Comparison of ENCODE assay signal across 8 mouse cellular contexts in the genomic region with DNA sequence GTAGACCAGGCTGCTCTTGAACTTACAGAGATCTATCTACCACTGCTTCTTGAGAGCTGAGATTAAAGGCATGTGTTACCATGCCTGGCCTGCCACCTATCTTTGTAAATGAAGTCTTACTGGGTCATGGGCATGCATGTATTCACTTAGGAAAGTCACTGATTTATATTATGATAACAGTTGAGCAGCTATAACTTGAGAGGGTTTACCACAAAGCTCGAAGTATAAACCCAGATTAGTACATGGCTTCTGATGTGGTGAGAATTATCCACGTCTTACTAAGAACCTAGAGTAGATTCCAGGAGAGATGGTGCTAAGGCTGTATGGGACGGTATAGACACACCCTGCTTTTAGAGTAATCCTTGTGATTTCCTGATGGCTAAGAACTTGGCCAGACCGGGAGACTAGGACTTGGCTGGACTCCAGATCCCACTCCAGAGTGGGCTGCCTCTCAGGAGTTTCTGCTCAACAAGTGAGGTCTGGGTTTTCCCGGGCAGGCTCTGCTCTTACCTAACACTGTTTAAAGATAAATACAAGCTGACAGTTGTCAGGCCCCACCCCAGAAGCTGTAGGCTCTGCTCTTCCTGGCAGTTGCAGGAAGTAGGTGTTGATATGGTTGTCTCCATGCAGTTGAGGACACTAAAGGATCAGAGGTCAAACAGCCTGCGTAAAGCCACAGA. TPM values are rescaled to one million over a fixed set of nuclear protein-coding genes. Genes with fewer than 3 reads are reported as not detected.
DNase-seq lines count a peak whose midpoint lies in the region; ATAC-seq lines count a peak whose summit lies in the region.
"Had no signal": no experiment of that assay in that cellular context is flagged by ENCODE, and none has a peak within 500 bp of the region (broad histone marks: within the 10 kb centered on the region; RNA-seq: fewer than 3 reads in every experiment).

No protein-coding gene starts in this region.

- no peaks in the 10 kb centered on the region for H3K9me3 ChIP-seq in intestine, embryonic 14.5 days (ENCODE audit: control insufficient read depth, low read length)
- H3K9me3 ChIP-seq in forebrain, embryonic 10.5 days, result no peaks in the 10 kb centered on the region

- no peak overlapping the region for H3K4me3 ChIP-seq in intestine, embryonic 14.5 days (ENCODE audit: low read depth, low read length)
- H3K4me3 ChIP-seq in forebrain, embryonic 10.5 days, result no peak overlapping the region

- H3K4me1 ChIP-seq in intestine, embryonic 14.5 days (replicated peaks; ENCODE audit: control insufficient read depth, insufficient read depth, low read length), result peaks cover 10% of the 10 kb centered on the region
- peaks cover 3% of the 10 kb centered on the region; the same call in 1 of the 2 replicates for H3K4me1 ChIP-seq in forebrain, embryonic 10.5 days

- H3K27ac ChIP-seq in intestine, embryonic 14.5 days (ENCODE audit: low read depth), result peak overlapping the region; percentile 48; the same call in 1 of the 2 replicates
- H3K27ac ChIP-seq in forebrain, embryonic 10.5 days, result no peak overlapping the region

- no peak overlapping the region for H3K9ac ChIP-seq in intestine, embryonic 14.5 days (ENCODE audit: low read length)

- 27% methylated on average over 6 of the region's 6 CpGs for whole genome bisulfite sequencing in intestine, embryonic 14.5 days
- 86% methylated on average over 6 of the region's 6 CpGs for WGBS in forebrain, embryonic 10.5 days

- H3K36me3 ChIP-seq in intestine, embryonic 14.5 days (ENCODE audit: control insufficient read depth, insufficient read depth, low read length), result no peaks in the 10 kb centered on the region
- H3K36me3 ChIP-seq in forebrain, embryonic 10.5 days (replicated peaks), result no peaks in the 10 kb centered on the region

- H3K4me2 ChIP-seq in intestine, embryonic 14.5 days (ENCODE audit: low read length), result 0 out of 2 replicates have a peak overlapping the region, but pooled peaks have one; percentile 0
- H3K4me2 ChIP-seq: midbrain, embryonic 11.5 days had no signal

- peak; percentile 56 for ATAC-seq in CD4-positive, CD25-positive, alpha-beta regulatory T cell, adult 4 months
- peak; percentile 65 for ATAC-seq in intestine, embryonic 14.5 days (replicated peaks; ENCODE audit: low FRiP score, low TSS enrichment, low read depth)

- no peaks in the 10 kb centered on the region for H3K27me3 ChIP-seq in intestine, embryonic 14.5 days (replicated peaks; ENCODE audit: control insufficient read depth, insufficient read depth, low read length)
- no peaks in the 10 kb centered on the region for H3K27me3 ChIP-seq in forebrain, embryonic 10.5 days (ENCODE audit: poor library complexity, severe bottlenecking)

- peak; percentile 66 for DNase-seq in CD4-positive helper T cell, adult 2 months (ENCODE audit: low read depth, low spot score)
- DNase-seq in intestine, embryonic 14.5 days (ENCODE audit: low spot score), result peak; percentile 67
- peak; percentile 81 for DNase-seq in lung, postnatal 10 days
- no peak for DNase-seq in left cerebral cortex, adult 11 months (ENCODE audit: low spot score)
- DNase-seq in forebrain, embryonic 10.5 days (ENCODE audit: extremely low spot score, low spot score), result no peak
- DNase-seq in retina, embryonic 14.5 days (ENCODE audit: low spot score), result no peak

RNA-seq across cellular contexts. Expression of gene Slc25a25, which starts 13.1 kb away (rescaled TPM):
- 1 to 10 TPM; 4.7 to 6.7 TPM for polyA plus RNA-seq in CD4-positive, CD25-positive, alpha-beta regulatory T cell, adult 4 months (2017; shearing (Covaris generic))
- polyA plus RNA-seq in intestine, embryonic 14.5 days (2014; fragmentation: Nextera tagmentation; extraction: Ambion mirVana), result 17.8 and 18.2 TPM in 2 replicates
- polyA plus RNA-seq in forebrain, embryonic 10.5 days (2016; fragmentation: Nextera tagmentation; extraction: Ambion mirVana), result 25.0 and 26.3 TPM in 2 replicates

RNA-seq across cellular contexts. Expression of gene Naif1, which starts 14.1 kb away (rescaled TPM):
- polyA plus RNA-seq in CD4-positive, CD25-positive, alpha-beta regulatory T cell, adult 4 months (2017; shearing (Covaris generic)), result 1 to 10 TPM; 5.5 to 7.1 TPM
- 5.8 and 6.0 TPM in 2 replicates for polyA plus RNA-seq in intestine, embryonic 14.5 days (2014; fragmentation: Nextera tagmentation; extraction: Ambion mirVana)
- polyA plus RNA-seq in forebrain, embryonic 10.5 days (2016; fragmentation: Nextera tagmentation; extraction: Ambion mirVana), result 6.6 and 6.7 TPM in 2 replicates

Comparison
In these comparisons a context has a peak if more than half of its experiments do, and no peak if none do; other contexts are left out.
1. DNase-seq: peak in CD4-positive helper T cell, adult 2 months (single experiment), intestine, embryonic 14.5 days (single experiment) and lung, postnatal 10 days (single experiment); none in left cerebral cortex, adult 11 months (single experiment), forebrain, embryonic 10.5 days (single experiment) and retina, embryonic 14.5 days (single experiment).